Mouse (Mus musculus): Measurements from ENCODE around the gene Adgrg5.

Gene Adgrg5

GRCm38 (mm10) chr8:94923405-94923804 is at the start of gene Adgrg5:
Adgrg5 (plus strand) TSS chr8:94923694.
- no peak for DNase-seq

- peak; percentile 67 to 68 for DNase-seq
Measured at GRCm38 (mm10) chr8:94874358-94874757, 49.1 kb upstream of the Adgrg5 start.

DNA sequence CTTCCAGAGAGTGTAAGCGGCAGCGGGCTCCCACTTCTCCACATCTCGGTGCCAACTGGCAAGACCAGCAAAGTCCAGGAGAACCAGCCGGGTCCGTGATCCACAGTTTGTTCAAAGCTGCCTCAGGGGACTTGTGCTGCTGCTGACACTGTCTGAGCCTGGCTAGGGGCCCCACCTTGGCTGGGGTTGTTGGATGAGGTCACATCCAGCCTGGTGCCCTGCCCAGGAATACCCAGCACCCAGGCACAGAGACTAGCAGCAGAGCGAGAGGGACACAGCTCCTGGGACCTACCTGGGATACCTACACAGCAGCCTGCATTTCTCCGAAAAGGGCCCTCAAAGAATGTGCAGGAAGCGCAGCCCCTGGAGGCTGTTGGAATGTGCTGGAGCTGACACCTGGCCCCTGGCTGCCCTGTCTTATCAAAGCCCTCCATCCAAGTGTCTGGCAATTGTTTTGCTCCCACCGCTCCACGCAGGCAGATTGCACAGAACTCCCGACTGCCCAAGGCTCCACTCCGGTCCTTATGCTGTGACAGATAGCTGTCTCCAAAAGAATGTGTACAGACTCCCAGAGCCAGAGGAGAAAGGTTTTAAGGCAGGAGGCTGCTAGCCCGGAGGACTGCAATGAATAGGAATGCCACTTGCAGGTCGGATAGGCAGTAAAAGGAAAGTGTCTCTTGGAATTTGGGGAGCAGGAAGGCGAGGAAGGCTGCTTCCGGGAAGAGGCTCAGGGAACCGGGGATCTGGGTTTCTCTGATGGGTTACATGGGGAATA is 48.2 kb upstream of the Adgrg5 start:
- DNase-seq, result no peak

GRCm38 (mm10) chr8:94875871-94876150 is 47.7 kb upstream of the Adgrg5 start:
- no peak for DNase-seq

DNA sequence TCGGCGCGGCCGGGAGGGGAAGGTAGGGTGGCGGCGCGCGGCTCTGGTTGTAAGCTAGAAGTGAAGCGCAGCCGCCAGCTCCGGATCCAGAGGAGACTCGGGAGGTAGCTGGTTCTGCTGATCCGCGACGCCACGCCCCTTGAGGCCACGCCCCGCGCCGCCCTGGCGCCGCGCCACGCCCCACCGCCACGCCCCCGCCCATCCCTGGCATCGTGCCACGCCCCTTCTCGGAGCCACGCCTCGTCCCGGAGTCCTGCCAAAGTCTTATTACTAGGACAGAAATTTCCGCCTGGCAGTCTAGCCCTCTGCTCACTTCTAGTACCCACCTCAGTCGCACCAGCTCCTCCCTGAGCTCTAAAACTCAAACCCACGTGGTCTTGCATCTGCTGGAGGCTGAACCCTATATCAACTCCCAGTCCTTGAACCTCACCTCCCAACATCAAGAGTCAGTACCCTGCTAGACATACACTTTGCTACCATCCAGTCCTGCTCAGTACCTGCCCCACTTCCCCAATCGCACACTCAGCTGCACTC is 47.2 kb upstream of the Adgrg5 start, which contains the start of gene Dok4:
TSS of gene Dok4 (minus strand) at position 134 of the 534 bp plus-strand sequence.
- peak; percentile 69 to 76 for DNase-seq

DNA sequence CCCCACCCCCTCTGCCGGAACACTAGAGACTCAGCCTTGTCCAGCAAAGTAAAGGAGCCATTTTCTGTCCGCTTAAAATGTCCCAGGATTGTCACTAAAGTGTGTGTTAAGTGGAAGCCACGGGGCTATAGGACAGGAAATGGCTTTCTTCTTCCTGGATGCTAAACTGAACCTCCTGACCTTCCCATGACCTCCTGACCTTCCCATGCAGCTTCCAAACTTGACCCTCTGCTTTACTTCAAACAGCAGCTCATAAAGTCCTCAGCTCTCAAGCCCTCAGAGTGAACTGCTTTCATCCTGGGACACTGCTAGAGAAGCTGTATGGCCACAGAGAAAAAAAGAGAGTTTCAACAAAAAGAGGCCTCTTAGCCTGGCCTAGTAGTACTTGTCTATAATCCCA is 46.7 kb upstream of the Adgrg5 start:
- DNase-seq, result no peak

- no peak for DNase-seq
Measured at GRCm38 (mm10) chr8:94880742-94881141, 42.8 kb upstream of the Adgrg5 start.

DNA sequence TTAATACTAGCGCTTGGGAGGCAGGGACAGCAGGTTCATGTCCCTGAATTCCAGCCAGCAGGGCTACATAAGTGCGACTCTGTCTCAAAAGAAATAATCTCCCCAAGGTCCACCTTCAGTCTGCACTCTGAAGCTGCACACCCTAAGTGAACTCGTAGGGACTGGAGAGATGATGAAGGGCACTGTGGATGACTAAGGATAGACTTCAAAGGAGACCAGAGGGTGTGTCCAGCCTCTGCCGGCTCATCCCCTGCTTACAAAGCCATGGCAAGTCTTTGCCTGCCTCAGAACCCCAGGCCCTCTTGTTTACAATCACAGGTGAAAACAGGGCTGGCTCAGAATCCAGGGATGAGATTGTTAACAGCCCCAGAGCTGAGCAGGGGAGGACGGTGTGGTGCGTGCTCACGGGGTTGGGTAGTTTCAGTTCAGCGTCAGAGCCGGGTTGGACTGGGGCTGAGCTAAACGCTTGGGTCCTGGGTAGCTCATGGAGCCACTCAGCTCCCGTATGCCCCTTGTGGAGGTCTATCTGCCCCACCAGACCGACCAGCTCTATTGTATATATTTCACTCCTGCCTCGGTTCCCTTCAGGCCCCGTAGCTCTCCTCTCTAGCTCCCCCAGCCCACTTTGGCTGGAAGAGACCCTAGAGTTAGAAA is 35.0 kb upstream of the Adgrg5 start:
- no peak for DNase-seq

DNA sequence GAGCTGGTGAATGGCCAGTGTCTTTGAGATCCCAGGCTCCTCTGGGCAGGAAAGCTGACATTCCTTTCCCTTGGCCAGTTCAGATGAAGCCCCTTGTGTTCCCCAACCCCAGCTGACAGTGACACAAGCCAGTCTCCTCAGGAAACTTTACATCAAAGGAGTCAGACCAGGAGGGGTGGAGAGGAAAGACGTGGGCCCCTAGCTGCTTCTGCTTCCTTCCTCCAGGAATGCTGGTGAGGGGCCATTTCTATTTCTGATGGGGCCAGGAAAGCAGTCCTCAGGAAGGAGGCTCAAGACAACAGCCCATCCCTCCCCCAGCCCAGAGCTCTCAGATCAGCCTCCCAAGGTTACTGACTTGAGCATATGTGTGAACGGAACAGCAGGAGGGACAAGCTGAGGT is 30.6 kb upstream of the Adgrg5 start:
- DNase-seq, result no peak

- no peak for DNase-seq
Measured at GRCm38 (mm10) chr8:94899262-94899661, 24.2 kb upstream of the Adgrg5 start.

- DNase-seq, result no peak
Measured at GRCm38 (mm10) chr8:94900617-94901016, 22.9 kb upstream of the Adgrg5 start.

- no peak for DNase-seq
Measured at GRCm38 (mm10) chr8:94901031-94901430, 22.5 kb upstream of the Adgrg5 start.

DNA sequence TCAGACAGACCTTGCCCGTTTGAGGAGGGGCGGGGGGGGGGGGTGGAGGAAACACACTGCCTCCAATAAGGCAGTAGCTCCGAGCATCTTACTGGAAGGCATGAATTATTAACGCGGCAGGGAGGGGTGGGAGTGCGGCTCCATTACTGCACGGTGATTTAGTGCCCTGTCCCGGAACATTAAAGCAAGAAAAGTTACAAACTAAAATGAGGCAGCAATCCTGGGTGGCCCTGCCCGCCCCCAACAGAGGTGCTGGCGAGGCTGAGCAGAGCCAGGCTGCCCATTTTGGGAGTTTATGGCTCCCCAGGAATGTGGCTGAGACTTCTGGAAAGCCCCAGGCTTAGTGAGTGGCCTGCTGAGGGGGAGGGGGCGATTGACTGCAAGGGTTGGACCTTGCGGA is 19.8 kb upstream of the Adgrg5 start:
- no peak for DNase-seq

DNA sequence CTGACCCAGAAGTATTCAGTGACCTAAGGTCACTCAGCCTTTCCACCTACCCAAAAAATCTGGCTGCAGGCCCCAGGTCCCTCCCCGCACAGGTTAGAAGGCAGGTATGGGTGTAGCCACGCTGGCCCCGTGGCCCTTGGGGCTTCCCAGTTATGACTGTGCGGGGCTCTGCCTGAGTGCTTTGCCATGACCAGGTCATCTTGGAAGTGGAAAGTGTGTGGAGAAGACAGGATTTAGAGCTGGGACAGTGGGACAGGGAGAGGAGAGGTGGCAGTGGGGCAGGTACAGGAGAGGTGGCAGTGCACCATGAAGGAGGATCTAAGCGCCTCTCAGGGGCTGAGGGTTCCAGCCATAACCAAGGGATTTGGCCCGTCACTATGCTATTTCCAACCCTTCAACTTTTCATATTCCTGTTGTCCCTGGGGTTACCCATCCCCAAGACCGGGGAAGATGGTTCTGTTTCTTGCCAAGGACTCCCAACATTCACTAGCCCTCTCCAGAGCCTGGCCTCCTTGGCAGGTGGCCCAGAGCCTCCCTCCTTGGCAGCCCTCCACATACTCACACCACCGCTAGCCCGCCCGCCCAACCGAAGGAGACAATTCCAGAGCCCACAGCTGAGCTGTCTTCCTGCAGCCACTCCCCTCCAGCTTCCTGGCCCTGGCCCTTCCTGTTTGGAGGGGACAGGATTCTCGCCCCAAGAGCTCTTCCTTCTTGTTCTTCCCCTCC is 18.9 kb upstream of the Adgrg5 start:
- peak; percentile 23 to 54 for DNase-seq

GRCm38 (mm10) chr8:94907591-94908300 is 15.7 kb upstream of the Adgrg5 start:
- no peak for DNase-seq

DNA sequence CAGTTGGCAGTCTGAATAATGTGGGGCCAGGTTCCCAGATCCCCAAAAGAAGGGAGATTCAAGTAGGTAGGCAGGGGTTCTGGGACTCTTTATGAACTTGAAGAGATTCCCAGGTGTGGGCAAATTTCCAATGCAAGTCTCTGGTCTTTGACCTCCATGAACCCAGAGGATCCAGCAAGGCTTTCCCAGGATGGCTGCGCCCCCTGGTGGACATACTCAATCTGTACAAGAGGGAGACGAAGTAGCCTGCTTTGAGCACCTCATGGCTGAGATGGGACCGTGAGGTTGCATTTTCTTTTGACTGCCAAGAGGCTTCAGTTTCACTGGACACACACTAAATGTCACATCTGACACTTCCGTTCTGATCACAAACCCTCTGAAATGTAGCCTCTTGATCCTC is 14.6 kb upstream of the Adgrg5 start:
- peak; percentile 72 to 77 for DNase-seq

DNA sequence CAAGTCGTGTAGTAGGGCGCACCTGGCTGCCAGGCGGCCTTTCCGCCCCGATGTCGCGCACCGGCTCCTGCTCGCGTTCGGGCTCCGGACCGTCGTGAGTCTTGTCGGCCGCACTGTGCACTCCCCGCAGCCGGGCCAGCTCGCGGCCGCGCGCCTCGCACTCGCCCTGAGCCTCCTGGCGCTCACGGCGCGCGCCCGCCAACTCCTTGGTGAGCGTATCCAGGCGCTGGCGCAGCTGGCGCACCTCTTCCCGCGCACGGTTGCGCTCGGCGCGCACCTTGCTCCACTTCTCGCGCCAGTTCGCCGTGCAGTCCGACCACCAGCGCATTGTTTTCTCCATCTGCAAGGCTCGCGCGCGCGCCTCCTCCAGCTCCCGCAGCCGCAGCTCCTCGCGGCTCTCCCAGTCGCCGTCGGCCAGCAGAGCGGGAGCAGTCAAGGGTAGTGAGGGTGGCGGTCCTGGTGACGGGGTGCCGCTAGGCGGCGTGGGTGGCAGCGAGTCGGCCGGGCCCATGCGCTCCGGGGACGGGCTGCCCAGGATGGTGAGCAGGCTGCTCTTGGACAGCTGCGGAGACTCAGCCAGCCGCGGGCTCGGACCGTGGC is 10.3 kb upstream of the Adgrg5 start:
- DNase-seq, result peak; percentile 12 to 40

GRCm38 (mm10) chr8:94914256-94914655 is 9.2 kb upstream of the Adgrg5 start:
- no peak for DNase-seq

DNA sequence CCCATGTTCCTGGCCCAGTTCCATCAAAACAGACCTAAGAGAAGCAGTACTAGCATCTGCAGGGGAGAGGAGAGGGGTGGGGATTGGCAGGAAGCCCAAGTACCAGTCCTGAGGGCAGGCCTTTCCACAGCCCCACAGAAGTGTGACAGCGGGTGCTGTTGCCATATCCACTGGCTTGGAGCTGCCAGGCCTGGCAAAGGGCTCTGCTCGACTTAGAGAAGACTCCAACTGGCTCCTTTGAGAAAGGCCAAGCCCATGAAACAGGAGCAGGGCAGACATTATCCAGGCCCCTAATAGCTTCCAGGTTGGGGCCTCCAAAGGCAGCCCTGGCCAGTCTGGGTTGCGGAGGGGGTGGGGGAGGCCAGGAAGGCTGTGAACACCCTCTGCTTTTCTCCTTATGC is 8.8 kb upstream of the Adgrg5 start:
- DNase-seq, result no peak

GRCm38 (mm10) chr8:94916311-94916959 is 7.1 kb upstream of the Adgrg5 start:
- DNase-seq, result no peak

- DNase-seq, result no peak
Measured at GRCm38 (mm10) chr8:94916960-94917324, 6.6 kb upstream of the Adgrg5 start.

GRCm38 (mm10) chr8:94917352-94917751 is 6.1 kb upstream of the Adgrg5 start:
- DNase-seq, result peak; percentile 30 to 53
